Comparison of ENCODE assay signal across 28 mouse cellular contexts in genomic region chr11:7296252-7296651, GRCm38 (mm10).
"Had no signal": no experiment of that assay in that cellular context is flagged by ENCODE, and none has a peak within 500 bp of the region (broad histone marks: within the 10 kb centered on the region; RNA-seq: fewer than 3 reads in every experiment).

No protein-coding gene starts in this region.

- ATAC-seq: forebrain, embryonic 13.5 days; forebrain, embryonic 14.5 days; forebrain, embryonic 15.5 days; forebrain, embryonic 16.5 days; forebrain, postnatal 0 days had no signal

- H3K4me2 ChIP-seq: embryonic facial prominence, embryonic 12.5 days; embryonic facial prominence, embryonic 13.5 days; embryonic facial prominence, embryonic 15.5 days; forebrain, embryonic 12.5 days; forebrain, embryonic 13.5 days; forebrain, embryonic 15.5 days had no signal

- H3K36me3 ChIP-seq: embryonic facial prominence, embryonic 10.5 days; embryonic facial prominence, embryonic 12.5 days; embryonic facial prominence, embryonic 13.5 days; embryonic facial prominence, embryonic 15.5 days; forebrain, embryonic 10.5 days; forebrain, embryonic 12.5 days; forebrain, embryonic 15.5 days had no signal

- H3K27ac ChIP-seq: embryonic facial prominence, embryonic 10.5 days; embryonic facial prominence, embryonic 12.5 days; embryonic facial prominence, embryonic 13.5 days; embryonic facial prominence, embryonic 15.5 days; forebrain, embryonic 10.5 days; forebrain, embryonic 12.5 days; forebrain, embryonic 13.5 days; forebrain, embryonic 15.5 days; gastrocnemius, adult 2 months; heart, adult 2 months had no signal

- H3K4me1 ChIP-seq: embryonic facial prominence, embryonic 10.5 days; embryonic facial prominence, embryonic 12.5 days; embryonic facial prominence, embryonic 13.5 days; embryonic facial prominence, embryonic 15.5 days; forebrain, embryonic 10.5 days; forebrain, embryonic 12.5 days; forebrain, embryonic 13.5 days; forebrain, embryonic 15.5 days had no signal

- H3K4me3 ChIP-seq: embryonic facial prominence, embryonic 10.5 days; embryonic facial prominence, embryonic 12.5 days; embryonic facial prominence, embryonic 13.5 days; embryonic facial prominence, embryonic 15.5 days; erythroblast, embryonic 14.5 days; forebrain, embryonic 10.5 days; forebrain, embryonic 12.5 days; forebrain, embryonic 13.5 days; forebrain, embryonic 15.5 days; gastrocnemius, adult 2 months; heart, adult 2 months had no signal

- H3K9ac ChIP-seq: embryonic facial prominence, embryonic 12.5 days; embryonic facial prominence, embryonic 13.5 days; embryonic facial prominence, embryonic 15.5 days; forebrain, embryonic 12.5 days; forebrain, embryonic 13.5 days; forebrain, embryonic 15.5 days; forebrain, postnatal 0 days had no signal

- DNase-seq: cerebellum, adult 8-10 months; cerebellum, adult 9-10 months; cerebellum, adult 9-11 months; cerebellum, postnatal 10 days; cerebellum, postnatal 14 days; cerebellum, postnatal 25 days; cerebellum, postnatal 36 days; embryo, embryonic 11 days; forebrain, postnatal 0 days; gastrocnemius, adult 2 months; gastrocnemius, postnatal 10 days; gastrocnemius, postnatal 14 days; gastrocnemius, postnatal 25 days; gastrocnemius, postnatal 36 days; heart, adult 11 months; heart, adult 18-20 months; heart, adult 2 months had no signal

- H3K9me3 ChIP-seq: embryonic facial prominence, embryonic 10.5 days; embryonic facial prominence, embryonic 12.5 days; embryonic facial prominence, embryonic 13.5 days; embryonic facial prominence, embryonic 15.5 days; forebrain, embryonic 10.5 days; forebrain, embryonic 12.5 days; forebrain, embryonic 13.5 days; forebrain, embryonic 15.5 days had no signal

- H3K27me3 ChIP-seq: embryonic facial prominence, embryonic 12.5 days; embryonic facial prominence, embryonic 13.5 days; embryonic facial prominence, embryonic 15.5 days; forebrain, embryonic 12.5 days; forebrain, embryonic 13.5 days; forebrain, embryonic 15.5 days had no signal
